Mouse (Mus musculus) heart, adult 2 months (tissue): ENCODE measurements around the gene Cys1.

ENCODE experiments used
- CTCF ChIP-seq: fragments of 200-600 bp; IDR thresholded peaks from 2 replicates; pipeline ENCODE4 v1.8.1; 2022; ENCODE audit warnings: antibody characterized with exemption, mild to moderate bottlenecking, moderate library complexity
- POLR2A ChIP-seq: fragments of 200-500 bp; IDR thresholded peaks from 2 replicates; pipeline ENCODE4 v1.6.1; 2011; ENCODE audit warnings: mild to moderate bottlenecking, low read depth, low read length, control low read depth; ENCODE audit not compliant: insufficient read depth

- no peak for TF ChIP-seq CTCF
- TF ChIP-seq POLR2A, result no peak
Observed at GRCm38 (mm10) chr12:24708824-24709218, 27.2 kb upstream of the Cys1 start.
